Mouse (Mus musculus): ENCODE results near the gene Kcnmb1. TPM values are rescaled to one million over a fixed set of nuclear protein-coding genes. Genes with fewer than 3 reads are reported as not detected.

Gene Kcnmb1
- polyA plus RNA-seq, 1 experiment from 2014 or later = 0.09 TPM

GRCm38 (mm10) chr11:33955982-33956381 is 6.8 kb upstream of the Kcnmb1 start:
- H3K4me1 ChIP-seq (ENCODE audit: control insufficient read depth, low read depth, low read length) = no peaks in the 10 kb centered on the region
- H3K4me3 ChIP-seq (ENCODE audit: low read depth, low read length) = no peak overlapping the region
- no peak overlapping the region for H3K4me2 ChIP-seq (ENCODE audit: low read depth, low read length)
- H3K9me3 ChIP-seq (replicated peaks; ENCODE audit: control insufficient read depth, low read length) = no peaks in the 10 kb centered on the region
- H3K36me3 ChIP-seq (ENCODE audit: control insufficient read depth, insufficient read depth) = no peaks in the 10 kb centered on the region
- ATAC-seq (ENCODE audit: low read depth) = no peak
- H3K27ac ChIP-seq (ENCODE audit: low read length) = no peak overlapping the region
- 59% methylated on average over 4 of the region's 4 CpGs for WGBS (ENCODE audit: insufficient replicate concordance)
- no peak overlapping the region for H3K9ac ChIP-seq (ENCODE audit: low read depth, low read length)
- H3K27me3 ChIP-seq (ENCODE audit: control insufficient read depth, insufficient read depth, low read depth, low read length) = no peaks in the 10 kb centered on the region

GRCm38 (mm10) chr11:33956623-33957022 is 6.2 kb upstream of the Kcnmb1 start:
- Histone ChIP-seq H3K27me3 (ENCODE audit: control insufficient read depth, insufficient read depth, low read depth, low read length) (no peaks in the 10 kb centered on the region), H3K4me1 (ENCODE audit: control insufficient read depth, low read depth, low read length) (no peaks in the 10 kb centered on the region), H3K9ac (ENCODE audit: low read depth, low read length) (no peak overlapping the region), H3K9me3 (replicated peaks; ENCODE audit: control insufficient read depth, low read length) (no peaks in the 10 kb centered on the region), H3K27ac (ENCODE audit: low read length) (no peak overlapping the region), H3K4me2 (ENCODE audit: low read depth, low read length) (no peak overlapping the region), H3K4me3 (ENCODE audit: low read depth, low read length) (no peak overlapping the region), H3K36me3 (ENCODE audit: control insufficient read depth, insufficient read depth) (no peaks in the 10 kb centered on the region)
- ATAC-seq (ENCODE audit: low read depth) = no peak
- 36% methylated on average over 5 of the region's 5 CpGs for WGBS (ENCODE audit: insufficient replicate concordance)

- Histone ChIP-seq H3K27me3 (ENCODE audit: control insufficient read depth, insufficient read depth, low read depth, low read length) (no peaks in the 10 kb centered on the region), H3K27ac (ENCODE audit: low read length) (no peak overlapping the region), H3K4me1 (ENCODE audit: control insufficient read depth, low read depth, low read length) (no peaks in the 10 kb centered on the region), H3K4me3 (ENCODE audit: low read depth, low read length) (no peak overlapping the region), H3K4me2 (ENCODE audit: low read depth, low read length) (no peak overlapping the region), H3K9ac (ENCODE audit: low read depth, low read length) (no peak overlapping the region), H3K9me3 (replicated peaks; ENCODE audit: control insufficient read depth, low read length) (no peaks in the 10 kb centered on the region), H3K36me3 (ENCODE audit: control insufficient read depth, insufficient read depth) (no peaks in the 10 kb centered on the region)
- ATAC-seq (ENCODE audit: low read depth) = no peak
- 65% methylated on average over 6 of the region's 6 CpGs for WGBS (ENCODE audit: insufficient replicate concordance)
Observed at GRCm38 (mm10) chr11:33957595-33957994, 5.2 kb upstream of the Kcnmb1 start.

- Histone ChIP-seq H3K9ac (ENCODE audit: low read depth, low read length) (no peak overlapping the region), H3K4me2 (ENCODE audit: low read depth, low read length) (no peak overlapping the region), H3K9me3 (replicated peaks; ENCODE audit: control insufficient read depth, low read length) (no peaks in the 10 kb centered on the region), H3K36me3 (ENCODE audit: control insufficient read depth, insufficient read depth) (no peaks in the 10 kb centered on the region), H3K27ac (ENCODE audit: low read length) (no peak overlapping the region), H3K27me3 (ENCODE audit: control insufficient read depth, insufficient read depth, low read depth, low read length) (no peaks in the 10 kb centered on the region), H3K4me1 (ENCODE audit: control insufficient read depth, low read depth, low read length) (no peaks in the 10 kb centered on the region), H3K4me3 (ENCODE audit: low read depth, low read length) (no peak overlapping the region)
- 46% methylated on average over 8 of the region's 8 CpGs for WGBS (ENCODE audit: insufficient replicate concordance)
- no peak for ATAC-seq (ENCODE audit: low read depth)
Observed at GRCm38 (mm10) chr11:33958713-33959112, 4.1 kb upstream of the Kcnmb1 start.

GRCm38 (mm10) chr11:33962178-33962577 is 635 bp upstream of the Kcnmb1 start:
- ATAC-seq (ENCODE audit: low read depth) = no peak
- no peak overlapping the region for H3K27ac ChIP-seq (ENCODE audit: low read length)
- 40% methylated on average over 6 of the region's 7 CpGs for WGBS (ENCODE audit: insufficient replicate concordance)
- H3K27me3 ChIP-seq (ENCODE audit: control insufficient read depth, insufficient read depth, low read depth, low read length) = no peaks in the 10 kb centered on the region
- H3K9me3 ChIP-seq (replicated peaks; ENCODE audit: control insufficient read depth, low read length) = no peaks in the 10 kb centered on the region
- no peak overlapping the region for H3K4me2 ChIP-seq (ENCODE audit: low read depth, low read length)
- H3K4me1 ChIP-seq (ENCODE audit: control insufficient read depth, low read depth, low read length) = no peaks in the 10 kb centered on the region
- H3K4me3 ChIP-seq (ENCODE audit: low read depth, low read length) = no peak overlapping the region
- H3K9ac ChIP-seq (ENCODE audit: low read depth, low read length) = no peak overlapping the region
- H3K36me3 ChIP-seq (ENCODE audit: control insufficient read depth, insufficient read depth) = no peaks in the 10 kb centered on the region

- H3K4me1 ChIP-seq (ENCODE audit: control insufficient read depth, low read depth, low read length) = no peaks in the 10 kb centered on the region
- H3K4me3 ChIP-seq (ENCODE audit: low read depth, low read length) = no peak overlapping the region
- no peak overlapping the region for H3K4me2 ChIP-seq (ENCODE audit: low read depth, low read length)
- no peaks in the 10 kb centered on the region for H3K27me3 ChIP-seq (ENCODE audit: control insufficient read depth, insufficient read depth, low read depth, low read length)
- no peak overlapping the region for H3K27ac ChIP-seq (ENCODE audit: low read length)
- H3K9me3 ChIP-seq (replicated peaks; ENCODE audit: control insufficient read depth, low read length) = no peaks in the 10 kb centered on the region
- WGBS (ENCODE audit: insufficient replicate concordance) = 23% methylated on average over 2 of the region's 2 CpGs
- ATAC-seq (ENCODE audit: low read depth) = no peak
- H3K9ac ChIP-seq (ENCODE audit: low read depth, low read length) = no peak overlapping the region
- H3K36me3 ChIP-seq (ENCODE audit: control insufficient read depth, insufficient read depth) = no peaks in the 10 kb centered on the region
Observed at GRCm38 (mm10) chr11:33965380-33965779, 2.6 kb downstream of the Kcnmb1 start.

GRCm38 (mm10) chr11:33967708-33968107 is 4.9 kb downstream of the Kcnmb1 start:
- no peak overlapping the region for H3K9ac ChIP-seq (ENCODE audit: low read depth, low read length)
- H3K4me1 ChIP-seq (ENCODE audit: control insufficient read depth, low read depth, low read length) = no peaks in the 10 kb centered on the region
- 10% methylated on average over 4 of the region's 4 CpGs for WGBS (ENCODE audit: insufficient replicate concordance)
- no peak for ATAC-seq (ENCODE audit: low read depth)
- no peak overlapping the region for H3K4me3 ChIP-seq (ENCODE audit: low read depth, low read length)
- no peak overlapping the region for H3K4me2 ChIP-seq (ENCODE audit: low read depth, low read length)
- H3K27me3 ChIP-seq (ENCODE audit: control insufficient read depth, insufficient read depth, low read depth, low read length) = no peaks in the 10 kb centered on the region
- H3K27ac ChIP-seq (ENCODE audit: low read length) = no peak overlapping the region
- H3K9me3 ChIP-seq (replicated peaks; ENCODE audit: control insufficient read depth, low read length) = no peaks in the 10 kb centered on the region
- H3K36me3 ChIP-seq (ENCODE audit: control insufficient read depth, insufficient read depth) = no peaks in the 10 kb centered on the region

- Histone ChIP-seq H3K9me3 (replicated peaks; ENCODE audit: control insufficient read depth, low read length) (no peaks in the 10 kb centered on the region), H3K27me3 (ENCODE audit: control insufficient read depth, insufficient read depth, low read depth, low read length) (no peaks in the 10 kb centered on the region), H3K27ac (ENCODE audit: low read length) (no peak overlapping the region), H3K36me3 (ENCODE audit: control insufficient read depth, insufficient read depth) (no peaks in the 10 kb centered on the region), H3K4me2 (ENCODE audit: low read depth, low read length) (no peak overlapping the region), H3K4me3 (ENCODE audit: low read depth, low read length) (no peak overlapping the region), H3K4me1 (ENCODE audit: control insufficient read depth, low read depth, low read length) (no peaks in the 10 kb centered on the region), H3K9ac (ENCODE audit: low read depth, low read length) (no peak overlapping the region)
- WGBS (ENCODE audit: insufficient replicate concordance) = 52% methylated on average over 3 of the region's 3 CpGs
- no peak for ATAC-seq (ENCODE audit: low read depth)
Observed at GRCm38 (mm10) chr11:33969199-33969598, 6.4 kb downstream of the Kcnmb1 start.

GRCm38 (mm10) chr11:33972114-33972513 is 9.3 kb downstream of the Kcnmb1 start:
- H3K9me3 ChIP-seq (replicated peaks; ENCODE audit: control insufficient read depth, low read length) = no peaks in the 10 kb centered on the region
- no peaks in the 10 kb centered on the region for H3K36me3 ChIP-seq (ENCODE audit: control insufficient read depth, insufficient read depth)
- 56% methylated on average over 7 of the region's 7 CpGs for WGBS (ENCODE audit: insufficient replicate concordance)
- H3K4me3 ChIP-seq (ENCODE audit: low read depth, low read length) = no peak overlapping the region
- H3K4me1 ChIP-seq (ENCODE audit: control insufficient read depth, low read depth, low read length) = no peaks in the 10 kb centered on the region
- no peaks in the 10 kb centered on the region for H3K27me3 ChIP-seq (ENCODE audit: control insufficient read depth, insufficient read depth, low read depth, low read length)
- no peak for ATAC-seq (ENCODE audit: low read depth)
- no peak overlapping the region for H3K9ac ChIP-seq (ENCODE audit: low read depth, low read length)
- H3K4me2 ChIP-seq (ENCODE audit: low read depth, low read length) = no peak overlapping the region
- H3K27ac ChIP-seq (ENCODE audit: low read length) = no peak overlapping the region

Data from liver, embryonic 16.5 days (tissue).